Mouse (Mus musculus) E14TG2a.4 (cell line): ENCODE results near the gene Lmod1.
A peak's percentile ranks its signal among the peaks of the same experiment; 100 is the strongest.

Experiments used
- H3K27me3 ChIP-seq: 2 replicates; pipeline ENCODE4 v1.6.1; 2014; ENCODE audit warnings: low read length, control low read depth; ENCODE audit not compliant: insufficient read depth
- H3K36me3 ChIP-seq: 2 replicates; pipeline ENCODE4 v1.6.1; 2014; ENCODE audit warnings: low read length, control low read depth; ENCODE audit not compliant: insufficient read depth
- H3K4me1 ChIP-seq: replicated peaks from 2 replicates; pipeline ENCODE4 v1.6.1; 2014; ENCODE audit warnings: low read depth, low read length, control low read depth
- H3K4me3 ChIP-seq: replicated peaks from 2 replicates; pipeline ENCODE4 v1.5.1; 2014; ENCODE audit warnings: mild to moderate bottlenecking, low read length
- H3K9me3 ChIP-seq: 2 replicates; pipeline ENCODE4 v1.6.1; 2014; ENCODE audit warnings: low read length, control low read depth
- CTCF ChIP-seq: conservative IDR thresholded peaks from 2 replicates; pipeline ENCODE4 v1.5.1; 2014; ENCODE audit warnings: low read length
- NANOG ChIP-seq: IDR thresholded peaks from 2 replicates; pipeline ENCODE4 v1.6.1; 2014; ENCODE audit warnings: borderline replicate concordance, low read length, mixed read lengths
- POU5F1 ChIP-seq: IDR thresholded peaks from 2 replicates; pipeline ENCODE4 v1.6.1; 2014; ENCODE audit warnings: low read length, borderline replicate concordance

Gene Lmod1

GRCm38 (mm10) chr1:135344026-135344425, 19.4 kb downstream of the Lmod1 start:
- TF ChIP-seq POU5F1 (peak; percentile 92; the same call in 1 of the 2 replicates), CTCF (no peak)
- Histone ChIP-seq H3K4me3 (no peak overlapping the region), H3K4me1 (peaks cover 47% of the 10 kb centered on the region), H3K36me3 (no peaks in the 10 kb centered on the region), H3K27me3 (0 out of 2 replicates have a peak, but pooled peaks cover under 1% of the 10 kb centered on the region), H3K9me3 (no peaks in the 10 kb centered on the region)

DNA sequence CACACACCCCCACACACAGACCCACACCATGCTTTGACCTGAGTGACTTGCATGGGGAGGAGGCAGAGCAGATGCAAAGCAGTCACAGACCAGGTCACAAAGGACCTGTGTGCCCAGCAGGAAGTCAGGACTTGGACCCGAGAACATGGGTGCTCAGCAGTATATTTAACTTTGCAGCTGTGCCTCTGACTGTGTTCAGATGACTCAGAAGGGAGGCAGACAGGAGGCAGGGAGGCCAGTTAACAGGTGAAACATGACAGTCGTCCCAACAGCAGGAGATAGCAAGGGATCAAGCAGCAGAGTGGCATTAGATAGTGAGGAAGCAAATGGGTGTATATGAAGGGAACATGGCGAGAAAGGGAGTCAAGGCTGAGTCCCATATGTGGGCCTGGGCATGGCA, 22.3 kb downstream of the Lmod1 start:
- peaks cover 48% of the 10 kb centered on the region for H3K4me1 ChIP-seq
- H3K36me3 ChIP-seq: no peaks in the 10 kb centered on the region
- no peak for TF ChIP-seq NANOG
- TF ChIP-seq POU5F1: no peak
- no peak for TF ChIP-seq CTCF
- H3K4me3 ChIP-seq: no peak overlapping the region
- no peaks in the 10 kb centered on the region for H3K9me3 ChIP-seq
- H3K27me3 ChIP-seq: no peaks in the 10 kb centered on the region

- H3K36me3 ChIP-seq: no peaks in the 10 kb centered on the region
- H3K4me3 ChIP-seq: peak overlapping the region; percentile 35; the same call in 1 of the 2 replicates
- peaks cover 48% of the 10 kb centered on the region for H3K4me1 ChIP-seq
- no peaks in the 10 kb centered on the region for H3K9me3 ChIP-seq
- no peak for TF ChIP-seq CTCF
- TF ChIP-seq NANOG: no peak
- no peak for TF ChIP-seq POU5F1
- H3K27me3 ChIP-seq: no peaks in the 10 kb centered on the region
Measured at GRCm38 (mm10) chr1:135347498-135348169, 23.0 kb downstream of the Lmod1 start.

- Histone ChIP-seq H3K27me3 (peaks cover 24% of the 10 kb centered on the region), H3K4me1 (peaks cover 28% of the 10 kb centered on the region), H3K4me3 (no peak overlapping the region), H3K36me3 (no peaks in the 10 kb centered on the region), H3K9me3 (no peaks in the 10 kb centered on the region)
- TF ChIP-seq NANOG (no peak), POU5F1 (no peak), CTCF (no peak)
Measured at GRCm38 (mm10) chr1:135351953-135352352, 27.3 kb downstream of the Lmod1 start.

GRCm38 (mm10) chr1:135359071-135359470, 34.5 kb downstream of the Lmod1 start:
- TF ChIP-seq CTCF (no peak), POU5F1 (no peak), NANOG (no peak)
- no peak overlapping the region for H3K4me3 ChIP-seq
- no peaks in the 10 kb centered on the region for H3K9me3 ChIP-seq
- H3K27me3 ChIP-seq: peaks cover 34% of the 10 kb centered on the region
- peaks cover 25% of the 10 kb centered on the region for H3K4me1 ChIP-seq
- no peaks in the 10 kb centered on the region for H3K36me3 ChIP-seq

DNA sequence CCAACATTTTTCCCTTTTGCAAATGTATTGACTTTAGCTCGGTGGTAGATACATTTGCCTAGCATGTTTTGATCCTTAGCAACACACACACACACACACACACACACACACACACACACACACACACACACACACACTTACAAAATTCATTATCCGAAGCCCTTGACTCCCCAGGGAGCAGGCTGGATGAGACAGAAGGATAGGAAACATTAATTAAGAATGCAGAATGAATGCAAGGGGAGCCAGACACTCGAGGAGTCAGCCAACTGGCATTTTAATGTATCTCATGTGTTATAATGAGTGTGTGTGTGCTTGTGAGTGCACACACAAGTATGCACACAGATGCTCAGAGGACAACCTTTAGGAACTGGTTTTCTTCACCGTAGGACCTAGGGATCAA, 36.9 kb downstream of the Lmod1 start:
- no peaks in the 10 kb centered on the region for H3K9me3 ChIP-seq
- no peaks in the 10 kb centered on the region for H3K36me3 ChIP-seq
- H3K27me3 ChIP-seq: peaks cover 19% of the 10 kb centered on the region
- H3K4me1 ChIP-seq: peaks cover 37% of the 10 kb centered on the region
- H3K4me3 ChIP-seq: no peak overlapping the region
- no peak for TF ChIP-seq NANOG
- no peak for TF ChIP-seq CTCF

- H3K4me1 ChIP-seq: peaks cover 42% of the 10 kb centered on the region
Measured at GRCm38 (mm10) chr1:135362115-135362514, 37.5 kb downstream of the Lmod1 start.

DNA sequence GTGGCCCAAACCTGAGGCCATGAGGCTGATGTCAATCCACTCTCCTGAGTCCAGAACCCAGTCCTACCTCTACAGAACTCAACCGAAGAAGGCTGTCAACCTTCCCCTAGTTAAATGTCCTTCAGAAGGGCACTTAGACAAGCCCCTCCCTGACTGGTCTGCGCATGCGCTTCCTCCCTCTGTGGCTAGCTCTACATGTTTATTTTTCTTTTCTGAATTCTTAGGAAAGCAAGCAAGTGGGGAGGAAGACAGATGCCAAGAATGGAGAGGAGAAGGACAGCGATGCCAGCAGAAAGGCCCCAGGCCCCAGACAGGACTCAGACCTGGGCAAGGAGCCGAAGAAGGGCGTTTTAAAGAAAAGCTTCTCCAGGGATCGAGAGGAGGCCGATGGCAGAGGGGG, 38.8 kb downstream of the Lmod1 start:
- no peak for TF ChIP-seq NANOG
- no peak for TF ChIP-seq CTCF
- TF ChIP-seq POU5F1: no peak
- no peaks in the 10 kb centered on the region for H3K36me3 ChIP-seq
- no peak overlapping the region for H3K4me3 ChIP-seq
- H3K4me1 ChIP-seq: peaks cover 48% of the 10 kb centered on the region
- H3K9me3 ChIP-seq: no peaks in the 10 kb centered on the region
- H3K27me3 ChIP-seq: peaks cover 7% of the 10 kb centered on the region; the same call in 1 of the 2 replicates

More at GRCm38 (mm10) chr1:135362115-135362514, 37.5 kb downstream of the Lmod1 start:
- TF ChIP-seq CTCF (peak; percentile 62), POU5F1 (no peak), NANOG (no peak)
- peaks cover 16% of the 10 kb centered on the region; the same call in 1 of the 2 replicates for H3K27me3 ChIP-seq
- H3K9me3 ChIP-seq: no peaks in the 10 kb centered on the region
- H3K4me3 ChIP-seq: no peak overlapping the region
- H3K36me3 ChIP-seq: no peaks in the 10 kb centered on the region

DNA sequence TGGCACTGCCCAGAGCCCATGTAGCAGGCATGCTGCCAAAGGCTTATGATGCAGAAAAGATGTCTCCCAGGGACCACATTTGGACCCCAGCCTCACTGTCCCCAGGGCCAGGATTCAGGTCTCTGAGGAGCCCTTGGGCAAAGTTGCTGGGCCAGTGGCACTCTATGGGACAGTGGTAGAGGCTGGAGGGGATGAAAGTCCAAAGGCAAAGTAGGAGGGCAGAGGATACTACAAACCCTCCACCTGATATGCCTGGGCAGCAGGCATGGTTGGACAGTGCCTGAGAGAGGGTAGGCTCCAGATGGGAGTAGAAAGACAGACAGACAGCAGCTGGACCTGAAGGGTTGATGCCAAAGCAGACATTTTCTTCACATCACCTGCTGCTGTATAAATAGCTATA, 41.8 kb downstream of the Lmod1 start:
- H3K4me1 ChIP-seq: peaks cover 51% of the 10 kb centered on the region
- H3K9me3 ChIP-seq: no peaks in the 10 kb centered on the region
- peaks cover 16% of the 10 kb centered on the region for H3K27me3 ChIP-seq
- no peak overlapping the region for H3K4me3 ChIP-seq
- TF ChIP-seq NANOG (no peak), POU5F1 (no peak), CTCF (no peak)
- H3K36me3 ChIP-seq: no peaks in the 10 kb centered on the region
